Mouse (Mus musculus): Measurements from ENCODE around the gene Luzp4. TPM values are rescaled to one million over a fixed set of nuclear protein-coding genes. Genes with fewer than 3 reads are reported as not detected.

Gene Luzp4
- not detected for total RNA-seq (2023)

DNA sequence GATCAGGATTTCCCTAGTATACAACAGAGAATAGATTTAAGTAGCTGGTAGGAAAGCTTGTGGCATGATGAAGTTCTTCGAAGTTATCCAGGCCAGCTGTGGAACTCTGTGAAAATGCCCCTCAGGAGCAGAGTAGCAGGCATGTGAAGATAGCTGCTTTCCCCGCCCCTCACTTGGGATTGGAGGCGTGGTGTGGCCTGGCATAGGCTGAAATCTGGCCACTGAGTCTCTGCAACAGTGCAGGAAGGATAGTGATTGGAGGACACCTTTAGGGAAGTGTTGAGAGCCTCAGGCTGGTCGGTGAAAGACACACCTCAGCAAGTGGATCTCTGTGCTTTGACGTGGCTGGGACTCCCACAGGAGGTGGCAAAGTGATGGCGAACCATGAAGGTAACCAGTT is at the start of gene Luzp4:
Gene Luzp4 (plus strand): TSS at position 301 of the 400 bp plus-strand sequence.

Other genes starting within 250 kb of the Luzp4 start
- gene Gm8334, start 242.5 kb upstream of the Luzp4 start, total RNA-seq (2023): not detected
- gene Gm15127, start 194.0 kb upstream of the Luzp4 start, total RNA-seq (2023): not detected
- not detected for gene Ott, start 216.6 kb downstream of the Luzp4 start, total RNA-seq (2023)

Measured in T-cell, adult 66 days (primary cell).